Mouse (Mus musculus): ENCODE results near the gene Bbip1.
A peak's percentile ranks its signal among the peaks of the same experiment; 100 is the strongest.
"Not testable (repeated sequence)": the region's sequence is repeated elsewhere in the genome, so short reads cannot be mapped to it uniquely, and the experiment has no call there.

The Bbip1 gene

GRCm38 (mm10) chr19:53944786-53945169, 351 bp upstream of the Bbip1 start:
- Histone ChIP-seq H3K27me3 (ENCODE audit: control insufficient read depth, insufficient read depth, low read length, poor library complexity, severe bottlenecking) (no peaks in the 10 kb centered on the region), H3K36me3 (ENCODE audit: control insufficient read depth, insufficient read depth, low read length, poor library complexity, severe bottlenecking) (no peaks in the 10 kb centered on the region)
- no peak for DNase-seq (ENCODE audit: low read depth, low spot score)

- DNase-seq (ENCODE audit: low read depth, low spot score): no peak
- H3K36me3 ChIP-seq (ENCODE audit: control insufficient read depth, insufficient read depth, low read length, poor library complexity, severe bottlenecking): peaks cover 3% of the 10 kb centered on the region; the same call in 1 of the 2 replicates
- H3K27me3 ChIP-seq (ENCODE audit: control insufficient read depth, insufficient read depth, low read length, poor library complexity, severe bottlenecking): no peaks in the 10 kb centered on the region
Observed at GRCm38 (mm10) chr19:53942342-53942741, 2.1 kb downstream of the Bbip1 start.

GRCm38 (mm10) chr19:53941139-53941538, 3.3 kb downstream of the Bbip1 start:
- Histone ChIP-seq H3K27me3 (ENCODE audit: control insufficient read depth, insufficient read depth, low read length, poor library complexity, severe bottlenecking) (no peaks in the 10 kb centered on the region), H3K36me3 (ENCODE audit: control insufficient read depth, insufficient read depth, low read length, poor library complexity, severe bottlenecking) (peaks cover 3% of the 10 kb centered on the region; the same call in 1 of the 2 replicates)
- DNase-seq (ENCODE audit: low read depth, low spot score): no peak

- no peaks in the 10 kb centered on the region for H3K27me3 ChIP-seq (ENCODE audit: control insufficient read depth, insufficient read depth, low read length, poor library complexity, severe bottlenecking)
- DNase-seq (ENCODE audit: low read depth, low spot score): no peak
Observed at GRCm38 (mm10) chr19:53939467-53939866, 5.0 kb downstream of the Bbip1 start.

GRCm38 (mm10) chr19:53934046-53934445, 10.4 kb downstream of the Bbip1 start:
- peaks cover 6% of the 10 kb centered on the region for H3K36me3 ChIP-seq (ENCODE audit: control insufficient read depth, insufficient read depth, low read length, poor library complexity, severe bottlenecking)
- no peaks in the 10 kb centered on the region for H3K27me3 ChIP-seq (ENCODE audit: control insufficient read depth, insufficient read depth, low read length, poor library complexity, severe bottlenecking)
- DNase-seq (ENCODE audit: low read depth, low spot score): no peak

More at GRCm38 (mm10) chr19:53939467-53939866, 5.0 kb downstream of the Bbip1 start:
- H3K36me3 ChIP-seq (ENCODE audit: control insufficient read depth, insufficient read depth, low read length, poor library complexity, severe bottlenecking): peaks cover 3% of the 10 kb centered on the region; the same call in 1 of the 2 replicates

- no peak for DNase-seq (ENCODE audit: low read depth, low spot score)
Observed at GRCm38 (mm10) chr19:53933050-53933449, 11.4 kb downstream of the Bbip1 start.

GRCm38 (mm10) chr19:53929218-53929617, 15.2 kb downstream of the Bbip1 start:
- H3K36me3 ChIP-seq (ENCODE audit: control insufficient read depth, insufficient read depth, low read length, poor library complexity, severe bottlenecking): peaks cover 12% of the 10 kb centered on the region
- no peak for DNase-seq (ENCODE audit: low read depth, low spot score)
- H3K27me3 ChIP-seq (ENCODE audit: control insufficient read depth, insufficient read depth, low read length, poor library complexity, severe bottlenecking): no peaks in the 10 kb centered on the region

More at GRCm38 (mm10) chr19:53933050-53933449, 11.4 kb downstream of the Bbip1 start:
- peaks cover 9% of the 10 kb centered on the region for H3K36me3 ChIP-seq (ENCODE audit: control insufficient read depth, insufficient read depth, low read length, poor library complexity, severe bottlenecking)
- no peaks in the 10 kb centered on the region for H3K27me3 ChIP-seq (ENCODE audit: control insufficient read depth, insufficient read depth, low read length, poor library complexity, severe bottlenecking)

- no peaks in the 10 kb centered on the region for H3K27me3 ChIP-seq (ENCODE audit: control insufficient read depth, insufficient read depth, low read length, poor library complexity, severe bottlenecking)
- peaks cover 24% of the 10 kb centered on the region for H3K36me3 ChIP-seq (ENCODE audit: control insufficient read depth, insufficient read depth, low read length, poor library complexity, severe bottlenecking)
- DNase-seq (ENCODE audit: low read depth, low spot score): no peak
Observed at GRCm38 (mm10) chr19:53926705-53927104, 17.7 kb downstream of the Bbip1 start.

GRCm38 (mm10) chr19:53925338-53925751, 19.1 kb downstream of the Bbip1 start:
- H3K36me3 ChIP-seq (ENCODE audit: control insufficient read depth, insufficient read depth, low read length, poor library complexity, severe bottlenecking): peaks cover 28% of the 10 kb centered on the region
- H3K27me3 ChIP-seq (ENCODE audit: control insufficient read depth, insufficient read depth, low read length, poor library complexity, severe bottlenecking): no peaks in the 10 kb centered on the region
- peak; percentile 77 for DNase-seq (ENCODE audit: low read depth, low spot score)

GRCm38 (mm10) chr19:53921996-53922395, 22.4 kb downstream of the Bbip1 start:
- H3K27me3 ChIP-seq (ENCODE audit: control insufficient read depth, insufficient read depth, low read length, poor library complexity, severe bottlenecking); DNase-seq (ENCODE audit: low read depth, low spot score): not testable (repeated sequence)
- H3K36me3 ChIP-seq (ENCODE audit: control insufficient read depth, insufficient read depth, low read length, poor library complexity, severe bottlenecking): peaks cover 25% of the 10 kb centered on the region

- Histone ChIP-seq H3K27me3 (ENCODE audit: control insufficient read depth, insufficient read depth, low read length, poor library complexity, severe bottlenecking) (no peaks in the 10 kb centered on the region), H3K36me3 (ENCODE audit: control insufficient read depth, insufficient read depth, low read length, poor library complexity, severe bottlenecking) (peaks cover 28% of the 10 kb centered on the region)
- no peak for DNase-seq (ENCODE audit: low read depth, low spot score)
Observed at GRCm38 (mm10) chr19:53919541-53919940, 24.9 kb downstream of the Bbip1 start.

- DNase-seq (ENCODE audit: low read depth, low spot score): no peak
- Histone ChIP-seq H3K27me3 (ENCODE audit: control insufficient read depth, insufficient read depth, low read length, poor library complexity, severe bottlenecking) (no peaks in the 10 kb centered on the region), H3K36me3 (ENCODE audit: control insufficient read depth, insufficient read depth, low read length, poor library complexity, severe bottlenecking) (peaks cover 23% of the 10 kb centered on the region)
Observed at GRCm38 (mm10) chr19:53914950-53915349, 29.5 kb downstream of the Bbip1 start.

GRCm38 (mm10) chr19:53906703-53907070, 37.7 kb downstream of the Bbip1 start:
- H3K36me3 ChIP-seq (ENCODE audit: control insufficient read depth, insufficient read depth, low read length, poor library complexity, severe bottlenecking); DNase-seq (ENCODE audit: low read depth, low spot score); H3K27me3 ChIP-seq (ENCODE audit: control insufficient read depth, insufficient read depth, low read length, poor library complexity, severe bottlenecking): not testable (repeated sequence)

GRCm38 (mm10) chr19:53906033-53906702, 38.3 kb downstream of the Bbip1 start:
- peak; percentile 54 for DNase-seq (ENCODE audit: low read depth, low spot score)
- no peaks in the 10 kb centered on the region for H3K27me3 ChIP-seq (ENCODE audit: control insufficient read depth, insufficient read depth, low read length, poor library complexity, severe bottlenecking)
- peaks cover 3% of the 10 kb centered on the region; the same call in 1 of the 2 replicates for H3K36me3 ChIP-seq (ENCODE audit: control insufficient read depth, insufficient read depth, low read length, poor library complexity, severe bottlenecking)

GRCm38 (mm10) chr19:53904833-53905480, 39.5 kb downstream of the Bbip1 start:
- peaks cover 3% of the 10 kb centered on the region; the same call in 1 of the 2 replicates for H3K36me3 ChIP-seq (ENCODE audit: control insufficient read depth, insufficient read depth, low read length, poor library complexity, severe bottlenecking)
- H3K27me3 ChIP-seq (ENCODE audit: control insufficient read depth, insufficient read depth, low read length, poor library complexity, severe bottlenecking): no peaks in the 10 kb centered on the region
- DNase-seq (ENCODE audit: low read depth, low spot score): no peak
